Mouse (Mus musculus) heart, postnatal 10 days (tissue): ENCODE results near the gene Uimc1. TPM values are rescaled to one million over a fixed set of nuclear protein-coding genes. Genes with fewer than 3 reads are reported as not detected.
"Not testable (repeated sequence)": the region's sequence is repeated elsewhere in the genome, so short reads cannot be mapped to it uniquely, and the experiment has no call there.

Experiments
- DNase-seq, 2 experiments: peaks; one replicate each; pipeline ENCODE4 v3.0.0; 2021
- intact Hi-C: fragments of 180-260 bp; cut with DNase I; formaldehyde crosslinking; loops from one replicate; pipeline ENCODE4 v1.15.1; 2025
- total RNA-seq, 2 experiments: library from RNA; stranded (reverse); gene quantifications; 2 replicates each; pipeline ENCODE4 v1.2.3; 2021

Uimc1 gene
- 10 to 100 TPM; 22.4 to 22.6 TPM for total RNA-seq

GRCm38 (mm10) chr13:55099726-55100478, at the start of gene Uimc1:
Gene Uimc1, minus strand, starts transcription at chr13:55100300.
- peak; percentile 85 to 88 for DNase-seq
- intact Hi-C loops = loop anchor here (2.0 kb wide), 1 partner anchor 79 kb away; no protein-coding TSS in a partner anchor

- no peak for DNase-seq
- intact Hi-C loops = no loop called here
Observed at GRCm38 (mm10) chr13:55140271-55140670, 40.2 kb upstream of the Uimc1 start.

- DNase-seq = peak; percentile 24 to 53
- intact Hi-C loops = loop anchor here (2.0 kb wide), 1 partner anchor 43 kb away; no protein-coding TSS in a partner anchor
Observed at GRCm38 (mm10) chr13:55135382-55135781, 35.3 kb upstream of the Uimc1 start.

- intact Hi-C loops = no loop called here
- DNase-seq = no peak
Observed at GRCm38 (mm10) chr13:55133448-55133847, 33.3 kb upstream of the Uimc1 start, which contains the start of gene Gm17617. Gene Gm17617, minus strand, starts transcription at chr13:55133548.

- intact Hi-C loops = no loop called here
- DNase-seq = no peak
Observed at GRCm38 (mm10) chr13:55124903-55125302, 24.8 kb upstream of the Uimc1 start.

GRCm38 (mm10) chr13:55114375-55114774, 14.3 kb upstream of the Uimc1 start:
- intact Hi-C loops = no loop called here
- no peak for DNase-seq

- intact Hi-C loops = no loop called here
Observed at GRCm38 (mm10) chr13:55107694-55108093, 7.6 kb upstream of the Uimc1 start.

GRCm38 (mm10) chr13:55107116-55107515, 7.0 kb upstream of the Uimc1 start:
- no peak for DNase-seq
- intact Hi-C loops = no loop called here

More at GRCm38 (mm10) chr13:55107694-55108093, 7.6 kb upstream of the Uimc1 start:
- DNase-seq = peak; percentile 69 to 77

- peak; percentile 20 to 25 for DNase-seq
Observed at GRCm38 (mm10) chr13:55105953-55106691, 6.0 kb upstream of the Uimc1 start.

GRCm38 (mm10) chr13:55105045-55105952, 5.2 kb upstream of the Uimc1 start, which contains the start of gene Zfp346:
Gene Zfp346, plus strand, starts transcription at chr13:55105311.
- peak; percentile 97 to 99 for DNase-seq
- intact Hi-C loops = no loop called here

More at GRCm38 (mm10) chr13:55105953-55106691, 6.0 kb upstream of the Uimc1 start:
- intact Hi-C loops = no loop called here

GRCm38 (mm10) chr13:55103351-55103750, 3.3 kb upstream of the Uimc1 start:
- intact Hi-C loops = no loop called here
- DNase-seq = no peak

- intact Hi-C loops = no loop called here
Observed at GRCm38 (mm10) chr13:55102366-55102765, 2.3 kb upstream of the Uimc1 start.

GRCm38 (mm10) chr13:55101627-55102026, 1.5 kb upstream of the Uimc1 start:
- intact Hi-C loops = loop anchor here (2.0 kb wide), 1 partner anchor 77 kb away; no protein-coding TSS in a partner anchor
- peak; percentile 14 to 24 for DNase-seq

More at GRCm38 (mm10) chr13:55102366-55102765, 2.3 kb upstream of the Uimc1 start:
- no peak for DNase-seq

- DNase-seq = peak; percentile 34 to 45
- intact Hi-C loops = no loop called here
Observed at GRCm38 (mm10) chr13:55099066-55099725, 904 bp downstream of the Uimc1 start.

- intact Hi-C loops, DNase-seq: not testable (repeated sequence)
Observed at GRCm38 (mm10) chr13:55097841-55098240, 2.3 kb downstream of the Uimc1 start.

- no peak for DNase-seq
- intact Hi-C loops = no loop called here
Observed at GRCm38 (mm10) chr13:55092588-55092987, 7.5 kb downstream of the Uimc1 start.

GRCm38 (mm10) chr13:55075597-55075996, 24.5 kb downstream of the Uimc1 start:
- intact Hi-C loops = no loop called here
- no peak for DNase-seq

- peak; percentile 10 to 41 for DNase-seq
Observed at GRCm38 (mm10) chr13:55071322-55071721, 28.8 kb downstream of the Uimc1 start.

GRCm38 (mm10) chr13:55069719-55070118, 30.4 kb downstream of the Uimc1 start:
- DNase-seq = no peak
- intact Hi-C loops = no loop called here

More at GRCm38 (mm10) chr13:55071322-55071721, 28.8 kb downstream of the Uimc1 start:
- intact Hi-C loops = loop anchor here (1.0 kb wide), 1 partner anchor 272 kb away; no protein-coding TSS in a partner anchor

GRCm38 (mm10) chr13:55063276-55063675, 36.8 kb downstream of the Uimc1 start:
- intact Hi-C loops = no loop called here

More at GRCm38 (mm10) chr13:55063276-55063675, 36.8 kb downstream of the Uimc1 start:
- no peak for DNase-seq
